Mouse (Mus musculus) liver, embryonic 11.5 days (tissue): ENCODE measurements around the gene Aldh4a1. TPM values are rescaled to one million over a fixed set of nuclear protein-coding genes. Genes with fewer than 3 reads are reported as not detected.

Experiments used
- ATAC-seq: fragments of 200-750 bp; cut with Nextera tagmentation; replicated peaks from 2 replicates; pipeline ENCODE4 v1.8.0; 2017; ENCODE audit warnings: moderate number of reproducible peaks, mild to moderate bottlenecking, moderate TSS enrichment, moderate library complexity; ENCODE audit not compliant: low FRiP score
- DNase-seq: peaks from one replicate; pipeline ENCODE4 v3.0.0-alpha.2; 2017; ENCODE audit warnings: low spot score
- H3K27ac ChIP-seq: fragments of 300-500 bp; sonication (generic); 2 replicates; pipeline ENCODE4 v1.5.1; 2014; ENCODE audit warnings: mild to moderate bottlenecking, low read depth, low read length, control low read depth
- H3K27me3 ChIP-seq: fragments of 300-500 bp; sonication (generic); replicated peaks from 2 replicates; pipeline ENCODE4 v1.6.1; 2014; ENCODE audit warnings: low read length, mixed read lengths; ENCODE audit not compliant: control insufficient read depth, insufficient read depth
- H3K36me3 ChIP-seq: fragments of 300-500 bp; sonication (generic); 2 replicates; pipeline ENCODE4 v1.6.1; 2014; ENCODE audit warnings: mild to moderate bottlenecking, low read length, moderate library complexity, mixed read lengths; ENCODE audit not compliant: control insufficient read depth, insufficient read depth
- H3K4me1 ChIP-seq: fragments of 300-500 bp; sonication (generic); replicated peaks from 2 replicates; pipeline ENCODE4 v1.6.1; 2014; ENCODE audit warnings: low read length, mixed read lengths; ENCODE audit not compliant: control insufficient read depth, insufficient read depth
- H3K4me2 ChIP-seq: fragments of 300-500 bp; sonication (generic); 2 replicates; pipeline ENCODE4 v1.6.1; 2014; ENCODE audit warnings: mild to moderate bottlenecking, control low read depth, moderate library complexity
- H3K4me3 ChIP-seq: fragments of 300-500 bp; sonication (generic); 2 replicates; pipeline ENCODE4 v1.5.1; 2014; ENCODE audit warnings: low read depth, low read length, control low read depth
- H3K9ac ChIP-seq: fragments of 300-500 bp; sonication (generic); 2 replicates; pipeline ENCODE4 v1.6.1; 2014; ENCODE audit warnings: low read depth, low read length, control low read depth
- H3K9me3 ChIP-seq: fragments of 300-500 bp; sonication (generic); 2 replicates; pipeline ENCODE4 v1.6.1; 2016; ENCODE audit warnings: low read length, inconsistent platforms, mixed read lengths; ENCODE audit not compliant: control insufficient read depth
- WGBS: fragments of 180-500 bp; shearing (Covaris S2); extraction: QIAGEN DNeasy Blood & Tissue Kit; methylation state at CpG from one replicate; pipeline ENCODE4 v1.1.7; 2014; 5-methylcytosine and 5-hydroxymethylcytosine counted together
- polyA plus RNA-seq: library from polyadenylated mRNA; unstranded; fragments of >200 nt; fragmentation: Nextera tagmentation; extraction: Ambion mirVana; gene quantifications from 2 replicates; pipeline ENCODE4 v1.2.1, GENCODE M21; 2014

Aldh4a1 gene
- polyA plus RNA-seq, 1 experiment from 2014 or later = 45.2 TPM

DNA sequence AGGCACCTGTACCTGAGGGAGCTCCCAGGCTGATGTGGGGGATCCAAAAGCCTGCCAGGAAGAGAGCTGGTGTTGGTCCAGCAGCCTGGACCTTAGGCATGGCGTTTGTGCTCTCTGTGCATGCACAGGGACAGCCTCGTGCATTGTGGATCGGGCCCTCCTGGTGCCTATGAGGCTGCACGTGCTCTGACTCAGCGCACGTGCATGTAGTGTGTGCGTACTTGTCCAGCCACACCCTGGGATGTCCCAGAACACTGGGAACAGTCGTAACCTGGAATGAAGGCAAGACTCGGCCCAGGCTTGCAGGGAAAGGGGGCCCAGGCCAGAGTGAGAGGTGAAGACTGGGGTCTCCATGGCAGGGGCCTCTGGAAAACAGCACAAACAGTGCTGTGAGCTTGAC, 15.2 kb downstream of the Aldh4a1 start:
- Histone ChIP-seq H3K4me3 (no peak overlapping the region), H3K36me3 (no peaks in the 10 kb centered on the region), H3K9me3 (no peaks in the 10 kb centered on the region), H3K9ac (no peak overlapping the region), H3K27ac (no peak overlapping the region), H3K27me3 (peaks cover 21% of the 10 kb centered on the region), H3K4me2 (no peak overlapping the region), H3K4me1 (peaks cover 16% of the 10 kb centered on the region; the same call in 1 of the 2 replicates)
- DNase-seq (no peak), ATAC-seq (no peak)
- WGBS = 86% methylated on average over 9 of the region's 9 CpGs

DNA sequence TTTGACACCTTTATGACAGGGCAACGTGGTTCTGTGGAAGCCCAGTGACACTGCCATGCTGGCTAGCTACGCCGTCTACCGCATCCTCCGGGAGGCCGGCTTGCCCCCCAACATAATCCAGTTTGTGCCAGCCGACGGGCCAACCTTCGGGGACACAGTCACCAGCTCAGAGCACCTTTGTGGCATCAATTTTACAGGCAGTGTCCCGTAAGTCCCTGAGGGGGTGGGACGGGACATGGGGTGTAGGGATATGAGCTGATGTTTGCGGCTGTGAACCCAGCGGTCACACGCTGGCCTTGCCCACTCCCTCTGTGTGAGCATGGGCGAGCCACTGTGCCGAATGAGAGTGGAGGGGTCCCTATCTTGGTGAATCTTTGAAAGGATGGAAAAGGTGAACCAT, 15.7 kb downstream of the Aldh4a1 start:
- no peak for ATAC-seq
- no peak for DNase-seq
- Histone ChIP-seq H3K27ac (no peak overlapping the region), H3K4me3 (no peak overlapping the region), H3K27me3 (peaks cover 22% of the 10 kb centered on the region), H3K4me2 (no peak overlapping the region), H3K4me1 (peaks cover 16% of the 10 kb centered on the region; the same call in 1 of the 2 replicates), H3K9me3 (no peaks in the 10 kb centered on the region), H3K9ac (no peak overlapping the region), H3K36me3 (no peaks in the 10 kb centered on the region)
- 89% methylated on average over 16 of the region's 16 CpGs for WGBS

DNA sequence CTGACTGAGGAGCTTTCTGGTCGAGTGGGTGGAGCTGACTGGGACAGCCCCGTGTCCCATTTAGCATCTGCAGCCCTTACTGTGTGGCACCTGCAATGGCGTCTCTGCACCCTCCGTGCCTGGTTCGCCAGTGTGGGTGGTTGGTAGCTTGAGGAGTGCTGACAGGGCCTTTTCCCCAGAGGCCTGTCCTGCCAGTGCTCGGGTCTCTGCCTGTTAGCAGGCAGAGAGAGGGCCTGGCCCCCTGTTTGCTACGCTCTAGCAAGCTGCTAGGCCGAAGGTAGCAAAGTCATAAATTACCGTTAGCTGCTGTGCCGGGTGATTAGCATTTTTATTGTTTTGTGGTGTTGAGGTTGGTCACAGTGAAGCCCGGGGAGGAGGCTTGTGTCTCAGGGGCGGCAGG, 17.1 kb downstream of the Aldh4a1 start:
- Histone ChIP-seq H3K9me3 (no peaks in the 10 kb centered on the region), H3K36me3 (0 out of 2 replicates have a peak, but pooled peaks cover 3% of the 10 kb centered on the region), H3K4me3 (no peak overlapping the region), H3K27me3 (peaks cover 23% of the 10 kb centered on the region), H3K27ac (no peak overlapping the region), H3K4me2 (no peak overlapping the region), H3K9ac (no peak overlapping the region), H3K4me1 (peaks cover 16% of the 10 kb centered on the region; the same call in 1 of the 2 replicates)
- 58% methylated on average over 12 of the region's 12 CpGs for WGBS
- DNase-seq (no peak), ATAC-seq (no peak)

DNA sequence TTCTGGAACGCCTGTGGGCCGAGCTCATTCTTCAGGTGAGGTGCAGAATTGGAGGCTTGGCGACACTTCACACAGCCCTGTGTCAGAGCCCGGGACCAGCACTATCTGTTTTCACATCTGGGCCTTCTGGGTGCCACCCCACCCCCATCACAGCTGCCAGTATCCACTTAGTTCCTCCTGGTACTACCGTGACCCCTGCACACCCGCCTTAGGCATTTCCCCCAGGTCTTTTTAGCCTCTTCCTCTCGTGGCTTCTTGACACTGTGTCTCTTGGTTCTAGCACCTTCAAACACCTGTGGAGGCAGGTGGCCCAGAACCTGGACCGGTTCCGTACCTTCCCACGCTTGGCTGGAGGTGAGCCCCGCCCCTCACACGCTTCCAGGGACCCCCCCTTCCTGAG, 17.7 kb downstream of the Aldh4a1 start:
- DNase-seq (no peak), ATAC-seq (no peak)
- no peak overlapping the region for H3K27ac ChIP-seq
- H3K36me3 ChIP-seq = 0 out of 2 replicates have a peak, but pooled peaks cover 6% of the 10 kb centered on the region
- no peak overlapping the region for H3K4me3 ChIP-seq
- WGBS = 47% methylated on average over 12 of the region's 12 CpGs
- peaks cover 23% of the 10 kb centered on the region for H3K27me3 ChIP-seq
- no peak overlapping the region for H3K4me2 ChIP-seq
- no peak overlapping the region for H3K9ac ChIP-seq
- no peaks in the 10 kb centered on the region for H3K9me3 ChIP-seq
- peaks cover 16% of the 10 kb centered on the region; the same call in 1 of the 2 replicates for H3K4me1 ChIP-seq

DNA sequence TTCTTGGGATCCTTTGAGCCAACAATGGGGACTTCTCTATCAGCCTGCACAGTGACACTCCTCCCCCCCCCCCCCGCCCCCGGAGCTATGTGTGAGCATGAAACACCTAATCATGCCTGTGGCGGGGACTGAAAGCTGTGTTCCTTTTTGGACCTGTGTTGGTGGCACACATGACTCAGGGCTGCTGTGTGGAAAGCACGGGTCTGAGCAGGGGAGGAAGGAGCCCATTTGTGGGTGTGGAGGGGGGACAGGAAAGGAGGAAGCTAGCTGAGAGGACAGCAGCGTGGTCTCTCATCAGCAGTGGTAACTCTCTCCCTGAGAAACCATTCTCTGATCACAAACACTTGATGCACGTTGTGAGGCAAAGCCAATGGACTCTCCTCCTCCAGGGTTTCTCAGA, 18.1 kb downstream of the Aldh4a1 start:
- Histone ChIP-seq H3K27me3 (peaks cover 23% of the 10 kb centered on the region), H3K4me1 (peaks cover 16% of the 10 kb centered on the region; the same call in 1 of the 2 replicates)
- 48% methylated on average over 6 of the region's 6 CpGs for WGBS

DNA sequence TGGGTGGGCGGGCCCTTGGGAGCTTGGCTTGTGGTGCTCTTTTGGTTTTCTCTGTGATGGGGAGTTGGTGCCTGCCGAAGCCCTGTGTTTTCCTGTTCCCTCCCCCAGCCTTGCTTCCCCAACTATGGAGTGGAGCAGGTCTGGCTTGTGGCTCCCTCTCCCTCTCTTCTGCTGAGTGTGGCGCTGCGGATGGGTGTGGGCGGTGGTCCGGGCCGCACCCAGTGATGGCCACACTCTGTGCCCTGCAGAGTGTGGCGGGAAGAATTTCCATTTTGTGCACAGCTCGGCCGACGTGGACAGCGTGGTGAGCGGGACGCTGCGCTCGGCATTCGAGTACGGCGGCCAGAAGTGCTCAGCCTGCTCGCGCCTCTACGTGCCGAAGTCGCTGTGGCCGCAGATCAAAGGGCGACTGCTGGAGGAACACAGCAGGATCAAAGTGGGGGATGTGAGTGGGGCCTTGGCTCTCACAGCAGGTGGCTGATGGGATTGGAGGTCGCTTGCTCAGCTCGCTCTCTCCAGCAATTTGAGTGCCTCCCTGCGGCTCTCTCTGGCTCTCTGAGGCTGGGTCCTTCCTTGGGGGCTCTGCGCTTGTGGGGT, 19.3 kb downstream of the Aldh4a1 start:
- ATAC-seq = peak; percentile 10; the same call in 1 of the 2 replicates

More for the DNA sequence above, 18.1 kb downstream of the Aldh4a1 start:
- H3K9ac ChIP-seq = no peak overlapping the region
- H3K9me3 ChIP-seq = no peaks in the 10 kb centered on the region
- DNase-seq = no peak
- 0 out of 2 replicates have a peak, but pooled peaks cover 6% of the 10 kb centered on the region for H3K36me3 ChIP-seq
- H3K4me2 ChIP-seq = no peak overlapping the region
- no peak overlapping the region for H3K27ac ChIP-seq
- ATAC-seq = no peak
- no peak overlapping the region for H3K4me3 ChIP-seq

DNA sequence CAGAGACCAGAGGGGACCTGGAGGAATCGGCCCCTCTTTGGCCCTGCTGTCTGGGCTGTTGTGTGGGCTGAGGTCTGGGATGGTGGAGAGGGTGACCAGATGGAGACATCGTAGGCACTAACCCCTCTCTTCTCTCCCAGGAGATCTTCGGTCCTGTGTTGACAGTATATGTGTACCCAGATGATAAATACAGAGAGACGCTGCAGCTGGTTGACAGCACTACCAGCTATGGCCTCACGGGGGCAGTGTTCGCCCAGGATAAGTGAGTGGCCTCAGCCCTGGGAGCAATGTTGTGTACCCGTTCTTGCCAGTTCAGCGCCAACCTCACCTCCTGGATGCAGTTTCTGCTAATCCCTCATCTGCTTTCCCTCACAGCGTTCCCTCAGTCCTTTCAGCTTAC, 21.3 kb downstream of the Aldh4a1 start:
- peaks cover 14% of the 10 kb centered on the region; the same call in 1 of the 2 replicates for H3K4me1 ChIP-seq
- no peak overlapping the region for H3K9ac ChIP-seq
- no peaks in the 10 kb centered on the region for H3K9me3 ChIP-seq
- H3K4me2 ChIP-seq = no peak overlapping the region
- peaks cover 11% of the 10 kb centered on the region; the same call in 1 of the 2 replicates for H3K36me3 ChIP-seq
- WGBS = 16% methylated on average over 9 of the region's 9 CpGs
- no peak overlapping the region for H3K27ac ChIP-seq
- no peak overlapping the region for H3K4me3 ChIP-seq
- peaks cover 23% of the 10 kb centered on the region for H3K27me3 ChIP-seq
- ATAC-seq = no peak; the same call in 1 of the 2 replicates
- peak; percentile 73 for DNase-seq

More for the DNA sequence above, 19.3 kb downstream of the Aldh4a1 start:
- Histone ChIP-seq H3K9me3 (no peaks in the 10 kb centered on the region), H3K36me3 (peaks cover 7% of the 10 kb centered on the region; the same call in 1 of the 2 replicates), H3K9ac (no peak overlapping the region), H3K27ac (no peak overlapping the region), H3K4me1 (peaks cover 16% of the 10 kb centered on the region; the same call in 1 of the 2 replicates), H3K4me2 (peak overlapping the region; percentile 45), H3K27me3 (peaks cover 23% of the 10 kb centered on the region), H3K4me3 (0 out of 2 replicates have a peak overlapping the region, but pooled peaks have one; percentile 8)
- WGBS = 7% methylated on average over 30 of the region's 30 CpGs
- DNase-seq = no peak

DNA sequence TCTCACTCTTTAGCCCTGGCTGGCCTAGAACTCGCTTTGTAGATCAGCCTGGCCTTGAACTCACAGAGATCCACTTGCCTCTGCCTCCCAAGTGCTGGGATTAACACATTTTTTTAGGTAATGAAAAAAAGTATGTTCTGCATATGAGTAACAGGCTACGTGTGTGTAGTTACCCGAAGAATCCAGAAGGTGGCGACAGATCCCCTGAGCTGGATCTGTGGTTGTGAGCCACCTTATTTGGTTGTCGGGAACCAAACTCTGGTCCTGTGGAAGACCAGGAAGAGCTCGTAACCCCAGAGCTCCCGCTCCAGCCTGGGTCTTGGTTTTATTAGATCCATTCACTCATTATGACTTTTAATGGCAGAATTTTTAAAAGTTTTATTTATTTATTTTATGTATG, 24.2 kb downstream of the Aldh4a1 start:
- Histone ChIP-seq H3K9ac (no peak overlapping the region), H3K27me3 (peaks cover 11% of the 10 kb centered on the region), H3K4me1 (peaks cover 5% of the 10 kb centered on the region; the same call in 1 of the 2 replicates), H3K27ac (no peak overlapping the region), H3K4me2 (no peak overlapping the region), H3K9me3 (no peaks in the 10 kb centered on the region), H3K36me3 (peaks cover 11% of the 10 kb centered on the region; the same call in 1 of the 2 replicates), H3K4me3 (no peak overlapping the region)
- ATAC-seq (no peak), DNase-seq (no peak)
- 79% methylated on average over 7 of the region's 7 CpGs for WGBS
